Mouse (Mus musculus) heart, adult 2 months (tissue): ENCODE measurements around the gene Pnldc1.

Experiments
- CTCF ChIP-seq: fragments of 200-600 bp; IDR thresholded peaks from 2 replicates; pipeline ENCODE4 v1.8.1; 2022; ENCODE audit warnings: antibody characterized with exemption, mild to moderate bottlenecking, moderate library complexity
- EP300 ChIP-seq: fragments of 200-500 bp; IDR thresholded peaks from 2 replicates; pipeline ENCODE4 v1.6.1; 2011; ENCODE audit warnings: low read depth, low read length, control low read depth; ENCODE audit not compliant: insufficient read depth

- TF ChIP-seq CTCF: no peak
- no peak for TF ChIP-seq EP300
These were observed 62.3 kb downstream of the Pnldc1 start for GRCm38 (mm10) chr17:12847736-12848135.
